Mouse (Mus musculus): ENCODE measurements at regions not wholly inside any gene's neighbourhood (a gene's known extent, or its start where the extent isn't known, plus 50 kb on each side); places are given as distances from the start of the nearest gene placed in this dataset.

GRCm38 (mm10) chr13:110895349-110895748 is 359.5 kb upstream of the Actbl2 start:
- DNase-seq (ENCODE audit: extremely low spot score, low spot score) = no peak

GRCm38 (mm10) chr13:110895900-110896299 is 358.9 kb upstream of the Actbl2 start:
- no peak for DNase-seq (ENCODE audit: extremely low spot score, low spot score)

- no peak for DNase-seq (ENCODE audit: extremely low spot score, low spot score)
Observed at GRCm38 (mm10) chr13:110897621-110898020, 357.2 kb upstream of the Actbl2 start.

- no peak for DNase-seq (ENCODE audit: extremely low spot score, low spot score)
Observed at GRCm38 (mm10) chr13:110902994-110903644, 351.7 kb upstream of the Actbl2 start.

- DNase-seq (ENCODE audit: extremely low spot score, low spot score) = peak; percentile 25
Observed at GRCm38 (mm10) chr13:110907319-110907955, 347.4 kb upstream of the Actbl2 start.

GRCm38 (mm10) chr13:110911866-110912265 is 342.9 kb upstream of the Actbl2 start:
- DNase-seq (ENCODE audit: extremely low spot score, low spot score) = no peak

GRCm38 (mm10) chr13:110913177-110913576 is 341.6 kb upstream of the Actbl2 start:
- DNase-seq (ENCODE audit: extremely low spot score, low spot score) = no peak

GRCm38 (mm10) chr13:110913687-110914086 is 341.1 kb upstream of the Actbl2 start:
- no peak for DNase-seq (ENCODE audit: extremely low spot score, low spot score)

GRCm38 (mm10) chr13:110915161-110915560 is 339.7 kb upstream of the Actbl2 start:
- no peak for DNase-seq (ENCODE audit: extremely low spot score, low spot score)

- DNase-seq (ENCODE audit: extremely low spot score, low spot score) = no peak
Observed at GRCm38 (mm10) chr13:110923936-110924335, 330.9 kb upstream of the Actbl2 start.

GRCm38 (mm10) chr13:110924897-110925296 is 329.9 kb upstream of the Actbl2 start:
- no peak for DNase-seq (ENCODE audit: extremely low spot score, low spot score)

GRCm38 (mm10) chr13:110928143-110928542 is 326.7 kb upstream of the Actbl2 start:
- DNase-seq (ENCODE audit: extremely low spot score, low spot score) = no peak

- DNase-seq (ENCODE audit: extremely low spot score, low spot score) = no peak
Observed at GRCm38 (mm10) chr13:110928894-110929293, 325.9 kb upstream of the Actbl2 start.

GRCm38 (mm10) chr13:110929579-110929978 is 325.2 kb upstream of the Actbl2 start:
- no peak for DNase-seq (ENCODE audit: extremely low spot score, low spot score)

GRCm38 (mm10) chr13:110941587-110941986 is 313.2 kb upstream of the Actbl2 start:
- DNase-seq (ENCODE audit: extremely low spot score, low spot score) = no peak

GRCm38 (mm10) chr13:110942986-110943644 is 311.7 kb upstream of the Actbl2 start:
- DNase-seq (ENCODE audit: extremely low spot score, low spot score) = no peak

GRCm38 (mm10) chr13:110944061-110944460 is 310.8 kb upstream of the Actbl2 start:
- no peak for DNase-seq (ENCODE audit: extremely low spot score, low spot score)

- DNase-seq (ENCODE audit: extremely low spot score, low spot score) = no peak
Observed at GRCm38 (mm10) chr13:110944683-110945082, 310.1 kb upstream of the Actbl2 start.

- no peak for DNase-seq (ENCODE audit: extremely low spot score, low spot score)
Observed at GRCm38 (mm10) chr13:110960212-110960611, 294.6 kb upstream of the Actbl2 start.

- peak; percentile 26 for DNase-seq (ENCODE audit: extremely low spot score, low spot score)
Observed at GRCm38 (mm10) chr13:110967109-110967508, 287.7 kb upstream of the Actbl2 start.

GRCm38 (mm10) chr13:110967626-110968506 is 286.9 kb upstream of the Actbl2 start:
- peak; percentile 27 for DNase-seq (ENCODE audit: extremely low spot score, low spot score)

GRCm38 (mm10) chr13:110968507-110968905 is 286.3 kb upstream of the Actbl2 start:
- DNase-seq (ENCODE audit: extremely low spot score, low spot score) = peak; percentile 20
